Mouse (Mus musculus) hindbrain, postnatal 0 days (tissue): ENCODE data around the gene Nudt1. TPM values are rescaled to one million over a fixed set of nuclear protein-coding genes. Genes with fewer than 3 reads are reported as not detected.

Experiments used
- ATAC-seq: fragments of 200-750 bp; cut with Nextera tagmentation; 2 replicates; pipeline ENCODE4 v1.8.0; 2017; ENCODE audit warnings: mild to moderate bottlenecking, moderate TSS enrichment, moderate library complexity
- DNase-seq: peaks from one replicate; pipeline ENCODE4 v3.0.0-alpha.2; 2015; ENCODE audit warnings: low spot score
- H3K27ac ChIP-seq: fragments of 300-500 bp; sonication (generic); 2 replicates; pipeline ENCODE4 v1.5.1; 2014; ENCODE audit warnings: mild to moderate bottlenecking
- H3K27me3 ChIP-seq: fragments of 300-500 bp; sonication (generic); 2 replicates; pipeline ENCODE4 v1.6.1; 2014; ENCODE audit warnings: low read length, mixed read lengths; ENCODE audit not compliant: insufficient read depth
- H3K36me3 ChIP-seq: fragments of 300-500 bp; sonication (generic); 2 replicates; pipeline ENCODE4 v1.6.1; 2014; ENCODE audit warnings: low read length, mixed read lengths; ENCODE audit not compliant: insufficient read depth
- H3K4me1 ChIP-seq: fragments of 300-500 bp; sonication (generic); 2 replicates; pipeline ENCODE4 v1.6.1; 2014; ENCODE audit warnings: antibody characterized with exemption, low read length, mixed read lengths; ENCODE audit not compliant: insufficient read depth
- H3K4me2 ChIP-seq: fragments of 300-500 bp; sonication (generic); 2 replicates; pipeline ENCODE4 v1.6.1; 2014; ENCODE audit warnings: low read depth, mild to moderate bottlenecking, low read length, moderate library complexity, mixed read lengths
- H3K4me3 ChIP-seq: fragments of 300-500 bp; sonication (generic); 2 replicates; pipeline ENCODE4 v1.5.1; 2014; ENCODE audit warnings: low read length
- H3K9ac ChIP-seq: fragments of 300-500 bp; sonication (generic); replicated peaks from 2 replicates; pipeline ENCODE4 v1.6.1; 2014; ENCODE audit warnings: mild to moderate bottlenecking, low read length, moderate library complexity, mixed read lengths
- H3K9me3 ChIP-seq: fragments of 300-500 bp; sonication (generic); 2 replicates; pipeline ENCODE4 v1.6.1; 2016; ENCODE audit warnings: low read length, mixed read lengths
- CTCF ChIP-seq: IDR thresholded peaks from 2 replicates; pipeline ENCODE4 v1.5.1; 2016; ENCODE audit warnings: antibody characterized with exemption, control low read depth, low read depth
- WGBS: fragments of 180-500 bp; shearing (Covaris S2); extraction: QIAGEN DNeasy Blood & Tissue Kit; methylation state at CpG from one replicate; pipeline ENCODE4 v1.1.7; 2014; 5-methylcytosine and 5-hydroxymethylcytosine counted together
- polyA plus RNA-seq: library from polyadenylated mRNA; unstranded; fragments of >200 nt; fragmentation: Nextera tagmentation; extraction: Ambion mirVana; gene quantifications from 2 replicates; pipeline ENCODE4 v1.2.1, GENCODE M21; 2015
- total RNA-seq: library from RNA; depleted of rRNA; stranded (reverse); fragments of >200 nt; gene quantifications from 2 replicates; pipeline ENCODE4 v1.2.3, GENCODE M21; 2014; rRNA removed

The Nudt1 gene
- total RNA-seq (7.5 and 8.7 TPM in 2 replicates), polyA plus RNA-seq (19.7 and 21.4 TPM in 2 replicates)

- H3K36me3 ChIP-seq = no peaks in the 10 kb centered on the region
- peak within 1 kb of the TSS; percentile 94 for H3K4me2 ChIP-seq
- peak within 1 kb of the TSS; percentile 96 for H3K4me3 ChIP-seq
- H3K9ac ChIP-seq = peak within 1 kb of the TSS; percentile 95
- peak within 1 kb of the TSS; percentile 85 for H3K27ac ChIP-seq
- TF ChIP-seq CTCF = peak; percentile 15
- H3K27me3 ChIP-seq = no peaks in the 10 kb centered on the region
- WGBS = under 1% methylated on average over 60 of the region's 60 CpGs
- no peaks in the 10 kb centered on the region for H3K9me3 ChIP-seq
- peaks cover 6% of the 10 kb centered on the region; the same call in 1 of the 2 replicates for H3K4me1 ChIP-seq
- DNase-seq (peak; percentile 96), ATAC-seq (peak; percentile 94)
Observed at GRCm38 (mm10) chr5:140321042-140321755, at the start of gene Nudt1, which contains the start of gene Mad1l1. TSS of gene Nudt1 (plus strand) at chr5:140321656. TSS of gene Mad1l1 (minus strand) at chr5:140321552.

GRCm38 (mm10) chr5:140276779-140277178, 44.7 kb upstream of the Nudt1 start:
- H3K27me3 ChIP-seq = no peaks in the 10 kb centered on the region
- no peak for TF ChIP-seq CTCF
- no peaks in the 10 kb centered on the region for H3K36me3 ChIP-seq
- H3K4me1 ChIP-seq = no peaks in the 10 kb centered on the region
- H3K27ac ChIP-seq = no peak overlapping the region
- ATAC-seq = no peak
- no peaks in the 10 kb centered on the region for H3K9me3 ChIP-seq
- H3K9ac ChIP-seq = no peak overlapping the region
- H3K4me2 ChIP-seq = no peak overlapping the region
- H3K4me3 ChIP-seq = no peak overlapping the region
- DNase-seq = no peak
- 79% methylated on average over 6 of the region's 6 CpGs for WGBS

- 59% methylated on average over 9 of the region's 9 CpGs for WGBS
- H3K36me3 ChIP-seq = no peaks in the 10 kb centered on the region; the same call in 1 of the 2 replicates
- no peak overlapping the region for H3K27ac ChIP-seq
- H3K9me3 ChIP-seq = no peaks in the 10 kb centered on the region
- no peak overlapping the region for H3K4me2 ChIP-seq
- no peak for ATAC-seq
- no peak for TF ChIP-seq CTCF
- H3K4me1 ChIP-seq = no peaks in the 10 kb centered on the region
- DNase-seq = no peak
- H3K27me3 ChIP-seq = no peaks in the 10 kb centered on the region
- no peak overlapping the region for H3K4me3 ChIP-seq
- H3K9ac ChIP-seq = no peak overlapping the region
Observed at GRCm38 (mm10) chr5:140280205-140280604, 41.3 kb upstream of the Nudt1 start.

GRCm38 (mm10) chr5:140282376-140282775, 39.1 kb upstream of the Nudt1 start:
- Histone ChIP-seq H3K4me3 (no peak overlapping the region), H3K27ac (no peak overlapping the region), H3K9ac (no peak overlapping the region), H3K4me1 (no peaks in the 10 kb centered on the region), H3K27me3 (no peaks in the 10 kb centered on the region), H3K9me3 (no peaks in the 10 kb centered on the region), H3K4me2 (0 out of 2 replicates have a peak overlapping the region, but pooled peaks have one; percentile 5), H3K36me3 (no peaks in the 10 kb centered on the region; the same call in 1 of the 2 replicates)
- DNase-seq (peak; percentile 78), ATAC-seq (peak; percentile 84)
- TF ChIP-seq CTCF = no peak
- WGBS = 62% methylated on average over 8 of the region's 8 CpGs

GRCm38 (mm10) chr5:140282900-140283299, 38.6 kb upstream of the Nudt1 start:
- H3K27me3 ChIP-seq = no peaks in the 10 kb centered on the region
- H3K27ac ChIP-seq = no peak overlapping the region
- no peak for ATAC-seq
- H3K4me1 ChIP-seq = no peaks in the 10 kb centered on the region
- H3K36me3 ChIP-seq = no peaks in the 10 kb centered on the region; the same call in 1 of the 2 replicates
- no peak overlapping the region for H3K4me2 ChIP-seq
- TF ChIP-seq CTCF = no peak
- H3K4me3 ChIP-seq = no peak overlapping the region
- 84% methylated on average over 3 of the region's 3 CpGs for WGBS
- no peak for DNase-seq
- no peak overlapping the region for H3K9ac ChIP-seq
- H3K9me3 ChIP-seq = no peaks in the 10 kb centered on the region

GRCm38 (mm10) chr5:140284011-140284410, 37.4 kb upstream of the Nudt1 start:
- DNase-seq = peak; percentile 53
- H3K4me1 ChIP-seq = no peaks in the 10 kb centered on the region
- no peak overlapping the region for H3K4me2 ChIP-seq
- 55% methylated on average over 2 of the region's 2 CpGs for WGBS
- ATAC-seq = no peak
- H3K9me3 ChIP-seq = no peaks in the 10 kb centered on the region
- TF ChIP-seq CTCF = no peak
- H3K9ac ChIP-seq = no peak overlapping the region
- no peaks in the 10 kb centered on the region for H3K27me3 ChIP-seq
- H3K27ac ChIP-seq = no peak overlapping the region
- no peak overlapping the region for H3K4me3 ChIP-seq
- no peaks in the 10 kb centered on the region; the same call in 1 of the 2 replicates for H3K36me3 ChIP-seq

- no peak for DNase-seq
- no peak overlapping the region for H3K4me3 ChIP-seq
- H3K9ac ChIP-seq = no peak overlapping the region
- no peak overlapping the region for H3K4me2 ChIP-seq
- H3K27me3 ChIP-seq = no peaks in the 10 kb centered on the region
- TF ChIP-seq CTCF = no peak
- no peak for ATAC-seq
- no peaks in the 10 kb centered on the region; the same call in 1 of the 2 replicates for H3K4me1 ChIP-seq
- no peaks in the 10 kb centered on the region; the same call in 1 of the 2 replicates for H3K36me3 ChIP-seq
- WGBS = 93% methylated on average over 2 of the region's 2 CpGs
- H3K9me3 ChIP-seq = no peaks in the 10 kb centered on the region
- H3K27ac ChIP-seq = no peak overlapping the region
Observed at GRCm38 (mm10) chr5:140284761-140285160, 36.7 kb upstream of the Nudt1 start.
